ENCODE assay signal across 12 mouse cellular contexts in genomic region chr13:35677433-35678051, GRCm38 (mm10). TPM values are rescaled to one million over a fixed set of nuclear protein-coding genes. Genes with fewer than 3 reads are reported as not detected.
A peak's percentile ranks its signal among the peaks of the same experiment; 100 is the strongest.
DNase-seq lines count a peak whose midpoint lies in the region; ATAC-seq lines count a peak whose summit lies in the region.
"Had no signal": no experiment of that assay in that cellular context is flagged by ENCODE, and none has a peak within 500 bp of the region (broad histone marks: within the 10 kb centered on the region; RNA-seq: fewer than 3 reads in every experiment).

No protein-coding gene starts in this region.

- H3K4me2 ChIP-seq in lung, embryonic 15.5 days = no peak overlapping the region
- H3K4me2 ChIP-seq: forebrain, embryonic 15.5 days had no signal

- H3K36me3 ChIP-seq in lung, embryonic 15.5 days = no peaks in the 10 kb centered on the region
- H3K36me3 ChIP-seq: forebrain, embryonic 15.5 days had no signal

- H3K9ac ChIP-seq in lung, embryonic 15.5 days = no peak overlapping the region
- H3K9ac ChIP-seq: forebrain, embryonic 15.5 days had no signal

- H3K27ac ChIP-seq in lung, embryonic 15.5 days = no peak overlapping the region
- H3K27ac ChIP-seq: forebrain, embryonic 15.5 days; kidney, postnatal 0 days had no signal

- H3K9me3 ChIP-seq in lung, embryonic 15.5 days = no peaks in the 10 kb centered on the region
- H3K9me3 ChIP-seq: forebrain, embryonic 15.5 days had no signal

- H3K27me3 ChIP-seq in lung, embryonic 15.5 days = no peaks in the 10 kb centered on the region
- H3K27me3 ChIP-seq: forebrain, embryonic 15.5 days had no signal

- H3K4me3 ChIP-seq in lung, embryonic 15.5 days = no peak overlapping the region
- H3K4me3 ChIP-seq: forebrain, embryonic 15.5 days had no signal

- WGBS in lung, embryonic 15.5 days = 63% methylated on average over 7 of the region's 7 CpGs

- H3K4me1 ChIP-seq in lung, embryonic 15.5 days = no peaks in the 10 kb centered on the region
- H3K4me1 ChIP-seq: forebrain, embryonic 15.5 days had no signal

- DNase-seq in lung, postnatal 10 days = no peak
- peak; percentile 13 for DNase-seq in yolk sac, embryonic 10.5 days (ENCODE audit: low spot score)
- no peak for DNase-seq in layer of hippocampus, adult 9-10 months (ENCODE audit: low spot score)
- DNase-seq in left cerebral cortex, adult 18-20 months (ENCODE audit: low spot score in 2 of 2) = no peak
- DNase-seq in kidney, postnatal 14 days = no peak
- DNase-seq: gastrocnemius, postnatal 36 days; lung, postnatal 14 days had no signal

- ATAC-seq in lung, embryonic 15.5 days (ENCODE audit: borderline replicate concordance, extremely low read depth, low FRiP score, low TSS enrichment) = peak; percentile 70; the same call in 1 of the 2 replicates
- ATAC-seq in hematopoietic stem cell, adult 5-6 weeks (replicated peaks in 1 of 2; ENCODE audit: insufficient read depth in 1 of 2, low FRiP score in 2 of 2, low TSS enrichment in 1 of 2, low read depth in 1 of 2, poor library complexity in 2 of 2, severe bottlenecking in 2 of 2) = peak; percentile 19 to 64; a peak in 1 of 4 replicates
- 0 out of 2 replicates have a peak, but pooled peaks have one; percentile 24 for ATAC-seq in megakaryocyte, adult 5-6 weeks (ENCODE audit: poor library complexity, severe bottlenecking)
- ATAC-seq: forebrain, embryonic 15.5 days had no signal

RNA-seq across cellular contexts. Expression of gene Cdyl, which starts 17.9 kb away (rescaled TPM):
- polyA plus RNA-seq in lung, embryonic 15.5 days (2015; fragmentation: Nextera tagmentation; extraction: Ambion mirVana) = 15.7 and 17.4 TPM in 2 replicates
- total RNA-seq in hematopoietic stem cell, adult 5-6 weeks (2017) = 14.4 and 15.9 TPM in 2 replicates
- 16.9 and 19.7 TPM in 2 replicates for total RNA-seq in megakaryocyte, adult 5-6 weeks (2015)
- 15.4 and 18.8 TPM in 2 replicates for total RNA-seq in megakaryocyte, adult 5-6 weeks (2017)
- total RNA-seq in left cerebral cortex, adult 18-20 months (2021) = 10 to 100 TPM; 55.6 to 63.4 TPM
